Mouse (Mus musculus): ENCODE measurements around the gene Agap1.

The Agap1 gene

DNA sequence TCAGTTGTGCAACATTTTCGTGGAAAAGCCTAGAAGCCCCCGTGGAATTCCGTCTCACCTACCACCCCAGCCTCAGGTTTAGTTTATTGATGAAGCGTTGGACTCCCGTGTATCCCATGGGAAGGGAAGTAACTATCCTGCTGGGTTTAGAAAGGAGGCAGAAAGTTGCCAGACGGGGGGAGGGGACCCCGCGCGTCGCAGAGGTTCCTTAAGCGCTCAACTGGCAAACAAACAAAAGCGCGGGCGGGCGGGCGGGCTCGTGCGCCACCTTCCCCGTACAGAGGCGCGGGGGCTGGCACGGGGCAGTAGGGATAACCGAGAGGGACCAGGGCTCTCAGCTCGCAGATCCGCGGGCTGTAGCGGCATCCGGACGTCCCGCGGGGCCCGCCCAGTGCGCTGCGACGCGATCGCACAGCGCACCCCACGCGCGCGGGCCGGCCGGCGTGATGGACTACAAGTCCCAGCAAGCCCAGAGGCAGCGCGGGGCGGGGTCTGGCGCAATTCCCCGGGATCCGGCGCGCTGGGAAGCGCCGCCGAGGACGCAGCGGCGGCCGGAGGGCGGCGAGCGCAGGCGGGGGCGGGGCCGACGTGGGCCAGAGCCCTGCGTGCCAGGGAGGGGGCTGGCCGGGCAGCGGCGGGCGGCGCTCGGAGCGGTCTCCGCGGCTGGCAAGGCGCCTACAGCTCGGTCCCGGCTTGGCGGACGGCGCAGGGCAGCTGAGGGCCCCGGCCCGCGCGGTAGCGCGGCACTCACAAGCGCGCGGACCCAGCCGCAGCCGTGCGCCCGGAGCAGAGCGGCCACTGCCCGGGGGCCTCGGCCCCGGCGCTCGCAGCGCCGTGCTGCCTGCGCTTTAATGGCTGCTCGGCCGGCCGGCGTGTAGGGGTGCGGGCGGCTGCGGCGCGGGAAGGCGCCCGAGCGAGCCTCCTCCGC, at the start of gene Agap1:
Gene Agap1 (plus strand): TSS at position 611 of the 928 bp plus-strand sequence.
- peak; percentile 94 for DNase-seq (ENCODE audit: extremely low spot score, low spot score)

DNA sequence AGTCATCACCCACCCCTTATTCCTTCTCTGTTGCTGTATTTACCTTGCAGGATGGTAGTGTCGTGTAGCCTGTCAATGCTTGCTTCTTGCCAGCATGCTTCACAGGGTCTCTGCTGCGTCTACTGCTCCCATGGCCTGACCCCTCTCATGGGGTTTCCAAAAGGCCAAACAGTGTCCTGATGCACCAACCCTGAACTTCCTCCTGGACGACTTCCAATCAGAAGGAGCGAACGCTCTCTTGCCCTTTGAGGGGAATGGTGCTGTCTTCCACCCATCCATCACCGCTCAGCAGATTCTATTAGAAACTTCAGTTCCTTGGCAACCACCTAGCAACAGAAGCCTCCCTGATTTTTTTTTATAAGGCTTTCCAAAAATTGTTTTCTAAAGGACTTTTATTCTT, 48.6 kb upstream of the Agap1 start:
- DNase-seq (ENCODE audit: extremely low spot score, low spot score) = no peak

DNA sequence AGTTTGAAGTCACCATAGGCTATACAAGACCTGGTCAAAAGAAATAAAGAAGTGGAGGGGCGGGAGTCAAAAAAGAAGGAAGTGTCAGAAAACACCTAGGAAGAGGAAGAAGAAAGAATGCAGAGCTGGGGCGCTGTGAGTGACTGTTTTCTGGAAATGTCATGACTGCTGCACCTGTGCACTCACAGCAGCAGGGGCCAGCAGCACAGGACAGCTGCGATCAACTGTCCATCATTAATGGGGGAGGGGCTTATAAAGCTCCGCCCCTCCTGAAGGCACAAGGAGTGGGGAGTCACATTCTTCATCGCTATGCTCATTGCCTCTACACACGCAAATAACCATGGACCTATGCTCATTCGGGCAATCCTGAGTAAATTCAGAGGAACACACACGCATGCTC, 46.6 kb upstream of the Agap1 start:
- DNase-seq (ENCODE audit: extremely low spot score, low spot score) = no peak

DNA sequence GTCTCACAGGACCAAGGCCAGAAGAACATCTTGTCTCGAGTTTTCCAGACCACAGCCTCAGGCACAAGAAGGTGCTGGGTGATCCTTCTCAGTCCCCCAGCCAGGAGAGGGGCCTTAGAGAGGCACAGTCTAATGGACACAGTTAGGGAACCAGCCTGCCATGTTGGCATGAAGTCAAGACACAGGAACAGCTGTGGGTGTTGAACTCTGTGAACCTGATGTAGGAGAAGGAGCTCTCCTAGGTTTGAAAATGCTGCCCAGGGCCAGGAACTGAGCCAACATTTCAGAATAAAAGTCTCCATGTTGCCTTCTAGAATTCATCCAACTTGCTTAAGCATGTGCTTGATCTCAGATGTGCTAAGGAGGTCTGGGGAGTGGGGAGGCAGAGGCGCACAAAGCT, 41.5 kb upstream of the Agap1 start:
- no peak for DNase-seq (ENCODE audit: extremely low spot score, low spot score)

DNA sequence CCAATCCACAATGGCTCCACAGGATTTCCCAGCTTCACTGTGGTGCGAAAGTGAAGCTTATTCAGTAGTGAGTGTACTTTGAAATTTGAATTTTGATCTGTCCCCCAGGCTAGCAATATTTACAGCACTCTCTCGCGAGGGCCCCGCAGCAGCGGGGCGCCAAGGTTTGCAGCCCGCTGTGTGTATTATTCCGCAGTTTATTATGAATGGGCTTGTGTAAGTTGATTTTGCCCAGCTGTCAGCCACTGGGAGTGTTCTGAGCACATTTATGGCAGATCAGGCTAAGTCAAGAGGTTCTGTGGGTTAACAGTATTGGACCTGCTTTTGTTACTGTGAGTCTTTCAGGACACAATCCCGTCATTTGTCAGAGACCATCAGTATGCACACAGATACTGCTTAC, 40.0 kb upstream of the Agap1 start:
- no peak for DNase-seq (ENCODE audit: extremely low spot score, low spot score)

GRCm38 (mm10) chr1:89416929-89417328, 37.7 kb upstream of the Agap1 start:
- DNase-seq (ENCODE audit: extremely low spot score, low spot score) = no peak

DNA sequence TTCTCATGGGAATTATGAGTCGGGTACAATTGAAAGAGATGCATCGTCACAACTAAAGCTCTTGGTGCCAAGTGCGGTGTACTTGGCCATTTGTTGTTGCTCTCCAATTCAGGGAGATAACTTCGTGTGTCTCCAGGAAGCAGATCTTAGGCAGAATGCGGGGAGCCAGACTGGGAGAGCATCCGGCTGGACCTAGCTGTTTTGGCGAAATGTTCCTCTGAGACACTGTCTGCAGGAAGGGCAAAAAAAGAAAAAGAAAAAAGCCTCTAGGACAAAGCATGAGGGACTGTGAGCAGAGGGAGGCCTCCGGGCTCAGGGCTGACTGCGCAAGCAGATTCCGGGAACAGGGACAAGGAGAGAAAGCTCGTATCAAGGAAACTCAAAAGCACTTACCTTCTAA, 34.0 kb upstream of the Agap1 start:
- DNase-seq (ENCODE audit: extremely low spot score, low spot score) = no peak

DNA sequence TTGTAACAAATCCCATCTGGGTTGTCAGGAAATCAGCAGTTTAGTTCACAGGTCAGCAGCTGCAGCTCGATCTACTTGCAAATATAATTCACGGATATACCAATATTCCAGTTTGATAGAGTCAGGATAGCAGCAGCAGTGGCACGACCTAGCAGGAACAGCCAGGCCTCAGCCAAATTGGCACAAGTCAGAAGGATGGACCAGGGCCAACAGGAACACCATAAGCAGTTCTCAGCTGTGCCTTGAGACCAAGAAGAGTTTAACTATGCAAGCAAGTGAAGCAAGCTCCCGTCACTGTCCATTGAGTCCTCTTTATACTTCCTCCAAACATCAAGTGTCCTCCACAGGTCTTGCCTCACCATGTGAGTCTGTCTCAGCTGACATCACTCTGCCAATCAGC, 33.2 kb upstream of the Agap1 start:
- no peak for DNase-seq (ENCODE audit: extremely low spot score, low spot score)

DNA sequence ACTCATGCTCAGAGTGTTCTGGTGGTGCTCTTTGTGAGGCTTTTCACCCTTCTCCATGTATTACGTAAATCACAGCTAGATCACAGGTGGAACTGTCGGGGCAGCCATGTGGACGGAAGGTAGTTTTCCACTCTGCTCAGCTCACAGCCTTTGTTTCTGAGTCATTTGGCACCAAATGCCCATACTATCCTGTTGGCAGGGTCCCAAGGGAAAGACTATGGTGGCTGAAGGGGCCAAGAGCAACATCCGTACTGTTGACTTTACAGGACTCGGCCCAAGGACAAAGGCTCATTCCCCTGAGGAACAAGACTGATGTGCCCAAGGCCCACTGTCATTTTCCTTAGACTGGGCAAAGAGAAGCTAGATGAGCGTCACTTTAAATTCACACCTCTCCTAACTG, 30.0 kb upstream of the Agap1 start:
- no peak for DNase-seq (ENCODE audit: extremely low spot score, low spot score)

DNA sequence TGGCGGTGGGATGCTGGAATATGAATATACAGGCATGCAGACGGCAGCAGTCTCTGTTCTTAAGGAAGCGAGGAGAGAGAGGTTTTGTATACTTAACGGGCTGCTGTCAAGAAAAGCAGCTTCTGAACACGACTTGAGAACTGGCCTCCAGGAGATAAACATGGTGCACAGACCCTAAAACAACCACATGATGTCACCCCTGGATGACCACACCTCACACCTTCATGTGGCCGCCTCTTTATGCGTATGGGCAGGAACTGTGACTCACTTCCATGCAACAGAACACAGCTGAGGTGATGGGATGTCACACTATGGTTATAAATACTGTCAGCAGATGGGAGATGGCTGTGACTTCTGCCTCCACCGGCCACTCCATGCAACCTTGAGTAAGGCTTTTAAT, 28.5 kb upstream of the Agap1 start:
- no peak for DNase-seq (ENCODE audit: extremely low spot score, low spot score)

DNA sequence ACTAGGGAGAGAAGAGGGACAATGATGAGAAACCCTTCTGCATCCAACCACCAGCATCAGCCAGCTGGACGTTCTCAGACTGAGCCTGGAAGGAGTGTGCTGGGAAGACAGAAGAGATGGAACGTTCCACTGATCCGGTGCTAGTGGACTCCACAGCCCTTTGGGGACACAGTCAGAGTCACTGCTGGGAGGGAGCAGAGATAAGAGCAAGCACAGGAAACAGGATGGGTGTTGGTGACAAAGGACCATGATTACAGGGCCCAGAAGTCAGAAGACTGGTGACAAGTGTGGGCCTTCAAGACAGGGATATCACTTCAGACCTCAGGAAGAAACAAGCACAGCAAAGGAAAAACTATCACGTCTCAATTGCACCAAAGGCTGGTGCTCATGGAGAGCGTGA, 25.9 kb upstream of the Agap1 start:
- no peak for DNase-seq (ENCODE audit: extremely low spot score, low spot score)

- no peak for DNase-seq (ENCODE audit: extremely low spot score, low spot score)
These were observed 24.5 kb upstream of the Agap1 start for GRCm38 (mm10) chr1:89429946-89430640.

GRCm38 (mm10) chr1:89439351-89439750, 15.3 kb upstream of the Agap1 start:
- DNase-seq (ENCODE audit: extremely low spot score, low spot score) = no peak

DNA sequence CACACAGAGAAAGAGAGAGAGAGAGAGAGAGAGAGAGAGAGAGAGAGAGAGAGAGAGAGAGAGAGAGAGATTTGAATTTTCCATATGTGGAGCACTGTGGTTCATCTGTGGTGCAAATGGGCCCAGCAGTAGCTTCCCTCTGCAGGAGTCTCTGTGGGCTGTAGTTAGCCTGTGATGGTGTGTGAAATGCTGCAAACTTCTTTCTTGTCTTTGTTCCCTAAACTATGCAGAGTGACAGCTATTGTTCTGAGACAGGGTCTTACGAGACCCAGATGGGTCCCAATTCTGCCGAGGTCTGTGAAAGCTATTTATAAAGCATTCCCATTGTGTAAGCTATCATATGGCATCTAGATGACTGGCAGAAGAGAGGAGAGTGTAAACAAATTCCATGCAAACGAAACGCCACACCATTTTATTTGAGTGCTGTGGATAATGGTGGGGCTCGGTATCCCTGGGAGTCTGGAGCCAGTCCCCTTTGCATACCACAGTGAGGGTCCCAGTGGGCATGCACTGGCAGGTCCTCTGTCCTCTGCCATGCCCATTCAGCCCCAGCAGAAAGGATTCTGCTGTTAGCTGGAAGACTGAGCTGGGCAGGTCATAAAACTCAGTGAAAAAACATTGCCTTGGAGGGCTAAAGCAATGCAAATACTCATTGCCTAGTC, 13.2 kb upstream of the Agap1 start:
- no peak for DNase-seq (ENCODE audit: extremely low spot score, low spot score)

DNA sequence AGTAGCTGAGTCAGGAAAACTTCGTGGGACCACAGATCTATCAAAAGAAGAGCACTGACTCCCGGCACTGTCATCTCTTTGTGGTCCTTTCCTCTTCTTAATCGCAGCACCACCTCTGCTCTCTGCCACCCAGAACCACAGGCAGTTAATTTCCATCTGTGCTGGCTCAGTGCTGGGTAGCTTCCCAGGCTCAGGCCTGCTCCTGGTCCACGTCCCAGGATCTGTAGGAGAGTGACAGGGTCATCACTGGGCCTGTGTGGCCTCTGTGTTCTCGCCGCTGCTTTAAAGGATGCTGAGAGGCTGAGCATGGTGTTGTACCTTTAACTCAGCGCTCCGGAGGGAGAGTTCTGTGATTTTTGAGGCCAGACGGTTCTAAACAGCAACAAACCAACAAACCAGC, 11.1 kb upstream of the Agap1 start:
- DNase-seq (ENCODE audit: extremely low spot score, low spot score) = no peak

- DNase-seq (ENCODE audit: extremely low spot score, low spot score) = no peak
These were observed 10.6 kb upstream of the Agap1 start for GRCm38 (mm10) chr1:89444014-89444413.

- DNase-seq (ENCODE audit: extremely low spot score, low spot score) = no peak
These were observed 4.5 kb upstream of the Agap1 start for GRCm38 (mm10) chr1:89450139-89450538.

- DNase-seq (ENCODE audit: extremely low spot score, low spot score) = no peak
These were observed 2.5 kb upstream of the Agap1 start for GRCm38 (mm10) chr1:89452138-89452537.

- no peak for DNase-seq (ENCODE audit: extremely low spot score, low spot score)
These were observed 940 bp upstream of the Agap1 start for GRCm38 (mm10) chr1:89453666-89454065.

GRCm38 (mm10) chr1:89455421-89456091, 950 bp downstream of the Agap1 start:
- peak; percentile 68 for DNase-seq (ENCODE audit: extremely low spot score, low spot score)

DNA sequence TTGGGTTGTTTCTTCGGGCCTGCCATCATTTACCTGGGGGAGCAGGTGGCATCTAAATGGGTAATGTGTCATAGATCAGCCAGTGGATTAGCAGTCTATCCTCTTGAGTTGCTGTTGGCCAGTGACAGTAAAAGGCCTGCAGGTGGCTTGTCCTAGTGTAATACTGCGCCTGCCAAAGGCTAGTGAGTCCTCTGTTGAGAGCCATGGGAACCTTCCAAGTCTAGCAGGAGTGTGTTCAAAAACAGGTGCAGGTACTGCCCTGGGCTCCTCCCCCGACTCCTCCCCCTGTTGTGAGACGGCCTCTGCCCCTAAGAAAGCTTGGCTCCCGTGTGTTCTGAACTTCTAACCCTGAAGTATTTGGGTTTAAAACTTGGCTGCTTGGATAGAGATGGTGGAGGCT, 1.9 kb downstream of the Agap1 start:
- no peak for DNase-seq (ENCODE audit: extremely low spot score, low spot score)
